Mouse (Mus musculus) cerebellum, postnatal 4 days (tissue): ENCODE data around the gene Akr1cl.

Experiments used
- DNase-seq, 2 experiments: peaks; one replicate each; pipeline ENCODE4 v3.0.0; 2022; ENCODE audit warnings: low spot score in 2 of 2, mixed read lengths in 1 of 2

The Akr1cl gene

GRCm38 (mm10) chr1:64988176-64988575, 44.4 kb downstream of the Akr1cl start:
- DNase-seq: no peak

DNA sequence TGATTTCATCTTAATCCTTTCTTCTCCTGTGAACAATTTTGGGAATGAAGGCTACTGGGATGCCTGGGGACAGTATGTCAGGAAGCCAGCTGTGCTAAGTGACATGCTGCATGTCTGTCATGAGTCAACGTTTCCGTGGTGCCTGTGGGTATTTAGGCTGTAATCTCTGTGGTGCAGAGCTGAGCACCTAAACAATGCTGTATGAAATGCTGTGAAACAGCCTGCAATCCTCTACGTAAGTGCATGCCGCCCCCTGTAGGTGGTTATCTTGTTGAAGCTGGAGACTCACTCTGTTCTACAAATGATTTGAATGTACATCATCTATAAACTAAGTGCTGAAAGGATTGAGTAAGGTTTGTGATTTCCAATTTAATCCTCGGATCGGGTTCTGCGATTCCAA, 46.4 kb downstream of the Akr1cl start:
- peak in 1 of 2 experiments; percentile 39 for DNase-seq

DNA sequence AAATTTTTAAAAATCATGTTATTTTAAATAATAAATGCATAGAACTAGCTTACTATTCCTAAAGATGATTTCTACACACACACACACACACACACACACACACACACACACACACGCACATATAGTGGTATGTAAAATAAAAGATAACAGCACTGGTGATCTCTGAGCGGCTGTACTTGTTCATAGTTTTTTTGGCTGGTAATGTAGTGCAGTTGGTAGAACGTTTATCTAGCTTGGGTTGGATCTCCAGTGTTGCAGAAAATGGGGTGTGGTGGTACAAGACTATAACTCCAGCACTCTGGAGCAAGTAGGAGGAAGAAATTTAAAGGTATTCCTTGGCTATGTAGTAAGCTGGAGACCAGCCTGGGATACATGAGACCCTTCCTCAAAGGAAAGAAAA, 49.3 kb downstream of the Akr1cl start:
- DNase-seq: no peak

GRCm38 (mm10) chr1:64978321-64978799, 54.2 kb downstream of the Akr1cl start:
- DNase-seq: no peak

DNA sequence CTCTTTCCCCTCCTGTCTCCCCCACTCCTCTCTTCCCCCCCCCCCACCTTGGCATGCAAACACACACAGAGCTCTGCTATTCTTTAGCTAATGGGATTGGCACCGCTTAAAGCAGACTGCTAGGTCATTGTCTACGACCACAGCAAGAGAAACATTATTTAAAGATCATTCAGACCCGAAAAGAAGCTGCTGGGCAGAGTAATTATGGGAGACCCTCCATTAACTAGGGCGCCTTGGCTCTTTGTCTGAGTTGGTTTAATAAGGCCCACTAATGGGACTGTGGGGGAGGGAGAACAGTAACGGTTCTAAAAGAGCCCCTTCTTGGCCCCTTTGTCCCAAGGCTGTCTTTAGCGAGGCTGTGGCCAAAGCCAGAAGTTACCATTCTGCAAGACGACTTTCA, 57.2 kb downstream of the Akr1cl start:
- DNase-seq: no peak

DNA sequence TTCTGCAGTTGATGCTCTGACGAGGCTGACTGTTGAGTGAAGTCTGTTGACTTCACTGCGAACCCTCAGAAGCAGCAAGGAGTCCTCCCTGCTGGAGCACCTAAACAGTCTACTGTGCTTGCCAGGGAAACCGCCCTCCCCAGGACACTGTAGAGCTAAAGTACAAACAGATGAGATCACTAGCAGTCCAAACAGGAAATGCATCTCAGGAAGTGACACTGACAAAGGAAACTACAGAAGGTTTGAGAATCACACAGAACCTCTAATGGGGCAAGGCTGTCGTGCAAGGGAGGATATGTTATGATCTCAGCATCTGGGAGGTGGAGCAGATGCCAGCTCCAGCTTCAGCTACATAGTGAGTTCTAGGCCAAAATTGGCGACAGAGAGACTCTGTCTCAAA, 61.9 kb downstream of the Akr1cl start:
- no peak for DNase-seq
